Mouse (Mus musculus): ENCODE data around the gene Icam4.
"Not testable (repeated sequence)": the region's sequence is repeated elsewhere in the genome, so short reads cannot be mapped to it uniquely, and the experiment has no call there.

Icam4 gene

DNA sequence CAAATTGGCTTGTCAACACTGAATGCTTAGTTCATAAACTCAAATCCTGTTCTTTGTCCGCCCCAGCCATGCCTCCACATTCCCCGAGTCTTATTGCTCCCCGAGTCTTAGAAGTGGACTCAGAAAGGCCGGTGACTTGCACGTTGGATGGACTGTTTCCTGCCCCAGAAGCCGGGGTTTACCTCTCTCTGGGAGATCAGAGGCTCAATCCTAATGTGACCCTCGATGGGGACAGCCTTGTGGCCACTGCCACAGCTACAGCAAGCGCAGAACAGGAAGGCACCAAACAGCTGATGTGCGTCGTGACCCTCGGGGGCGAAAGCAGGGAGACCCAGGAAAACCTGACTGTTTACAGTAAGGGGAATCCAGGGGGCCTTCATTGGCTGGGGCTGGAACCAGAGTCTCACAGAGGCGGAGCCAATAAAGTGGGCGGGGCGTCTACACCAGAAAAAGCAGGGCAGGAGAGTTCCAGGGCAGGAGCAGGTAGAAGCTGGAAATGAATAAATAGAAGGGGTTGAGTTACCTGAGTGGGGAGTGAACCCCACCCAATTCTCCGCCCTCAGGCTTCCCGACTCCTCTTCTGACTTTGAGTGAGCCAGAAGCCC is 5.4 kb downstream of the Icam4 start:
- DNase-seq (ENCODE audit: low read depth, low spot score): peak; percentile 82

- no peak for DNase-seq (ENCODE audit: low read depth, low spot score)
These were observed 6.4 kb downstream of the Icam4 start for GRCm38 (mm10) chr9:21035586-21035985.

DNA sequence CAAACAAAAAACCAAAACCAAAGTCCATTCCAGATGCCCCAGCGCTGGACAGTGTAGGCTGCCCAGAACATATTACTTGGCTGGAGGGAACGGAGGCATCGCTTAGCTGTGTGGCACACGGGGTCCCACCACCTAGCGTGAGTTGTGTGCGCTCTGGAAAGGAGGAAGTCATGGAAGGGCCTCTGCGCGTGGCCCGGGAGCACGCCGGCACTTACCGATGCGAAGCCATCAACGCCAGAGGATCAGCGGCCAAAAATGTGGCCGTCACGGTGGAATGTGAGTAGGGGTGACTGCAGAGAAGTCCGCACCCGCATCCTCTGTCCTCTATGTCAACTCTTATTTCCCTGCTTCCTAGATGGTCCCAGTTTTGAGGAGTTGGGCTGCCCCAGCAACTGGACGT is 7.0 kb downstream of the Icam4 start:
- DNase-seq (ENCODE audit: low read depth, low spot score): no peak

GRCm38 (mm10) chr9:21036666-21037065 is 7.5 kb downstream of the Icam4 start:
- no peak for DNase-seq (ENCODE audit: low read depth, low spot score)

GRCm38 (mm10) chr9:21037481-21037891 is 8.3 kb downstream of the Icam4 start:
- DNase-seq (ENCODE audit: low read depth, low spot score): peak; percentile 69

- no peak for DNase-seq (ENCODE audit: low read depth, low spot score)
These were observed 10.6 kb downstream of the Icam4 start for GRCm38 (mm10) chr9:21039779-21040178.

- no peak for DNase-seq (ENCODE audit: low read depth, low spot score)
These were observed 12.1 kb downstream of the Icam4 start for GRCm38 (mm10) chr9:21041308-21041707.

GRCm38 (mm10) chr9:21043563-21043962 is 14.4 kb downstream of the Icam4 start:
- no peak for DNase-seq (ENCODE audit: low read depth, low spot score)

DNA sequence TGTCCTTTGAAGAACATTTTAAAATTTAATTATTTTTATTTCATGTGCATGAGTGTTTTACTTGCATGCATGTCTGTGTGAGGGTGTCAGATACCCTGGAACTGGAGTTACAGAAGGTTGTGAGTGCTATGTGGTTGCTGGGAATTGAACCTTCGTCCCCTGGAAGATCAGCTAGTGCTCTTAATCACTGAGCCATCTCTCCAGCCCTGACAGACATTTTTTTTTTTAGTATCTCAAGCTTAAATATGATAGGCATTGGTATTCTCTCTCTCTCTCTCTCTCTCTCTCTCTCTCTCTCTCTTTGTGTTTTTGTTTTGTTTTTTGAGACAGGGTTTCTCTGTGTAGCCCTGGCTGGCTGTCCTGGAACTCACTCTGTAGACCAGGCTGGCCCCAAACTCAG is 15.6 kb downstream of the Icam4 start:
- not testable (repeated sequence) for DNase-seq (ENCODE audit: low read depth, low spot score)

GRCm38 (mm10) chr9:21045235-21045634 is 16.1 kb downstream of the Icam4 start:
- DNase-seq (ENCODE audit: low read depth, low spot score): no peak

DNA sequence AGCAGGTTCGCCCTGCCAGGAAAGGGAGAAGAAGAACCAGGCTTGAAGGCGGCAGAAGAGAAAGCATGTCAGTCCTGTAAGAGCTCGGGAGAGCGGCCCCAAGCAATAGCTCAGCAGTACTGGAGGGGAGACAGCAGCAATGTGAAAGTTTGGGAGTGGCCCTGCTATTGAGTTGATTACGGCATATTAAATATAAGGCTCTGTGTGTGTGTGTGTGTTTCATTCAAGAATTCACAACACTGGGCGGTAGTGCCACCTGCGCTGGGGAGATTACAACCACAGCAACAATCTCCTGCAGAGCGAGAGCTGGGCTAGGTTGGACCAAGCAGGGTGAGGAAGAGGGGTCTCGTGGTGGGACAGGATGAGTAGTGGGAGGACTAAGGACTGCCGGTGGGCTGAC is 22.4 kb downstream of the Icam4 start:
- no peak for DNase-seq (ENCODE audit: low read depth, low spot score)

DNA sequence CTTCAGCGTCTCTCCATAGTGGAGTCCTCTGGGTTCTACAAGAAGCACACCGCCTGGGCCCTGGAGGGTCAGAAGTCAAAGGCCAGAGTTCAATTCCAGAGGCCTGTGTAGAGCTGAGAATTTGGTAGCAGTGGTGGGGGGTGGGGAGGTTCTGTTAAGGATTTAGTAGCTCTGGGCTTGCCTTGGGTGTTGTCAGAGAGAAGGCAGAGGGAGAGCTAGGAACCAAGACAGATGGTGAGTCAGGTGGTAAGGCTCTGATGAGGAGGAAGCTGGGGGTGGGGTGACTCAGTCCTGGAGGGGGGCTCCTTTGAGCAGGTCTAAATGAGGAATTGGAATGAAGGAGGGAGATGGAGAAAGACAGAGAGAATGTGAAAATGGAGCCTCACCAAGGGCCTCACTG is 33.8 kb downstream of the Icam4 start:
- no peak for DNase-seq (ENCODE audit: low read depth, low spot score)

GRCm38 (mm10) chr9:21067006-21067684 is 38.0 kb downstream of the Icam4 start, which contains the start of gene Zglp1:
Gene Zglp1 (minus strand): TSS chr9:21067093.
- DNase-seq (ENCODE audit: low read depth, low spot score): peak; percentile 52

GRCm38 (mm10) chr9:21072641-21073040 is 43.5 kb downstream of the Icam4 start:
- peak; percentile 54 for DNase-seq (ENCODE audit: low read depth, low spot score)

DNA sequence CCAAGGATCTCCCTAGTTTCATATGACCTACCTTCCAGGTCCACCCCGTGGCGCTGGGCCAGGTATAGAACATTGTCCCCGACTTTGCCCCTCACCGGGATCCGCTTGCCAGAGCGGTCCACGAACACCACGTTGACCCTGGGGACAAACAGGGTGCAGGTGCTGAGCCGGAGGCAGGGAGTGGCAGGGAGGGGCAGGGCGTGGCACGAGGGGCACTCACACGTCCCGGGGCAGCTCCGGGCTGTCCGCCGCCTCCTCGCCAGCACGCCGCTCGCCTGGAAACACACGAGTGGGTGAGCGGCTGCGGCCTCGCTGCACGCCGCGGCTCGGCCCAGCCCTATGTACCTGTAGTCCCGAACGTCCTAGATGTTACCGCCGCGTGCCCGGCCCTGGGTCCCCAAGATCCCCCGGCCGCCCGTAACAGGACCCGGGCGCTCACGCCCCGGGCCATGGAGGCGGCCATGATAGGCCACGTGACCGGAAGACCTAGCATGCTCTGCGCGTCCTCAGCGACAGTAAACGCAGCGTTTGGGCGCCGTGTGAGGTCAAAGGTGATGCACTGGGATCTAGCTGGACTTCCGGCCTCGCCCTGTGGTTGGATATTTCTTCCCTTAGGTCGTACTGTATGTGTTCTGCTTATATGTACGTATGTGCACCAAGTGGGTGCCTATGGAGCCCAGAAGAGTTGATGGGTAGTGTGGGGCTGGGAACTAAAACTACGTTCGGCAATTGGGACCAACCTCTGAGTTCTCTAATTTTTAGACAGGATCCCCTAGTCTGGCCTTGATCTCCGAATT is 44.1 kb downstream of the Icam4 start, which contains the start of the genes Gm49373 and Fdx1l:
Gm49373 (minus strand) TSS at position 53 of the 797 bp plus-strand sequence.
Fdx1l (minus strand) TSS at position 571 of the 797 bp plus-strand sequence.
- peak; percentile 93 for DNase-seq (ENCODE audit: low read depth, low spot score)

DNA sequence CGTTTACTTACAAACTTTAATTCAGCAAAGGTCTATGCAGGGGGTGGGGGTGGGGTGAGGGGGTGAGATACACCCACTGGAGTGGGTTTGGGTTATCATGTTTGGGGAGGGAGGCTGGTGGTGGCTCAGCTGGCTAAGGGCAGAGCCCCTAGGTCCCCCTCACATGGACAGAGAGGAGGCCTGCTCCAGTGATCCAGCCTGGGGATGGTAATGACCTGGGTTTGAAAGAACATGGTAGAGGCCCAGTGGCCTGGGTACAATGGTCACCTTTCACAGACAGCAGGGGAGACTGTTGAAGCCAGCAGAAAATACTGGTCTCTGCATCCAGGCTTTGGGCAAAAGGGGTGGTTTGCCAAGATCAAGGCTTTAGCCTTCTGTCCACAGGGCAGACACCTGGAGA is 45.0 kb downstream of the Icam4 start:
- no peak for DNase-seq (ENCODE audit: low read depth, low spot score)

GRCm38 (mm10) chr9:21075625-21076024 is 46.5 kb downstream of the Icam4 start:
- no peak for DNase-seq (ENCODE audit: low read depth, low spot score)

All from ZHBTc4 (cell line).